Mouse (Mus musculus) kidney, adult 2 months (tissue): ENCODE measurements around the gene AU022252.

ENCODE experiments used
- CTCF ChIP-seq: fragments of 200-500 bp; conservative IDR thresholded peaks from 2 replicates; pipeline ENCODE4 v1.5.1; 2011; ENCODE audit warnings: low read depth, mild to moderate bottlenecking, control low read depth, low read length, moderate library complexity, mixed read lengths; ENCODE audit not compliant: insufficient read depth, insufficient read length
- POLR2A ChIP-seq: fragments of 200-500 bp; IDR thresholded peaks from one replicate; pipeline ENCODE4 v1.6.1; 2011; ENCODE audit warnings: low read depth, low read length, control low read depth

- no peak for TF ChIP-seq CTCF
- TF ChIP-seq POLR2A = no peak
These were observed 21.6 kb upstream of the AU022252 start for GRCm38 (mm10) chr4:119254012-119254618.
